ENCODE assay signal across 7 mouse cellular contexts in genomic region chr12:87299037-87299656, GRCm38 (mm10). TPM values are rescaled to one million over a fixed set of nuclear protein-coding genes. Genes with fewer than 3 reads are reported as not detected.
DNase-seq lines count a peak whose midpoint lies in the region; ATAC-seq lines count a peak whose summit lies in the region.

No protein-coding gene starts in this region.

- peak; percentile 34 to 38 for DNase-seq in right cerebral cortex, postnatal 10 days (ENCODE audit: low spot score in 2 of 2)
- DNase-seq in right cerebral cortex, postnatal 36 days (ENCODE audit: low spot score in 2 of 2), result no peak
- DNase-seq in embryo, embryonic 10.5 days (ENCODE audit: low spot score), result peak; percentile 17
- no peak for DNase-seq in frontal cortex, postnatal 25 days (ENCODE audit: low spot score in 2 of 2)

- H3K36me3 ChIP-seq in heart, embryonic 16.5 days (ENCODE audit: control insufficient read depth, insufficient read depth), result no peaks in the 10 kb centered on the region
- H3K36me3 ChIP-seq in liver, embryonic 16.5 days (ENCODE audit: control insufficient read depth, insufficient read depth), result no peaks in the 10 kb centered on the region
- H3K36me3 ChIP-seq in stomach, embryonic 15.5 days, result no peaks in the 10 kb centered on the region

- H3K4me1 ChIP-seq in heart, embryonic 16.5 days (ENCODE audit: control insufficient read depth, insufficient read depth, low read length), result peaks cover 4% of the 10 kb centered on the region
- H3K4me1 ChIP-seq in liver, embryonic 16.5 days (ENCODE audit: control insufficient read depth, low read depth, low read length), result no peaks in the 10 kb centered on the region; the same call in 1 of the 2 replicates
- H3K4me1 ChIP-seq in stomach, embryonic 15.5 days, result peaks cover 9% of the 10 kb centered on the region; the same call in 1 of the 2 replicates

- WGBS in heart, embryonic 16.5 days, result 8% methylated on average over 29 of the region's 29 CpGs
- 11% methylated on average over 29 of the region's 29 CpGs for WGBS in liver, embryonic 16.5 days (ENCODE audit: insufficient replicate concordance)
- 8% methylated on average over 29 of the region's 29 CpGs for WGBS in stomach, embryonic 15.5 days

- H3K27ac ChIP-seq in heart, embryonic 16.5 days (ENCODE audit: low read length), result no peak overlapping the region
- H3K27ac ChIP-seq in liver, embryonic 16.5 days (ENCODE audit: low read length), result no peak overlapping the region
- H3K27ac ChIP-seq in stomach, embryonic 15.5 days, result no peak overlapping the region

- no peaks in the 10 kb centered on the region for H3K9me3 ChIP-seq in heart, embryonic 16.5 days (replicated peaks; ENCODE audit: control insufficient read depth, low read length)
- H3K9me3 ChIP-seq in liver, embryonic 16.5 days (replicated peaks; ENCODE audit: control insufficient read depth, low read length), result no peaks in the 10 kb centered on the region
- no peaks in the 10 kb centered on the region for H3K9me3 ChIP-seq in stomach, embryonic 15.5 days

- peak overlapping the region; percentile 77 for H3K4me3 ChIP-seq in heart, embryonic 16.5 days (ENCODE audit: low read length)
- H3K4me3 ChIP-seq in liver, embryonic 16.5 days (ENCODE audit: low read depth, low read length), result peak overlapping the region; percentile 66
- peak overlapping the region; percentile 72 for H3K4me3 ChIP-seq in stomach, embryonic 15.5 days (replicated peaks)

- ATAC-seq in heart, embryonic 16.5 days (replicated peaks; ENCODE audit: extremely low read depth, insufficient read depth, low FRiP score), result peak; percentile 16; the same call in 1 of the 2 replicates
- no peak for ATAC-seq in liver, embryonic 16.5 days (ENCODE audit: low read depth)
- peak; percentile 27; the same call in 1 of the 2 replicates for ATAC-seq in stomach, embryonic 15.5 days (ENCODE audit: insufficient read depth, low FRiP score, low read depth)

- peak overlapping the region; percentile 76 for H3K9ac ChIP-seq in heart, embryonic 16.5 days (ENCODE audit: low read length)
- peak overlapping the region; percentile 58 for H3K9ac ChIP-seq in liver, embryonic 16.5 days (ENCODE audit: low read depth, low read length)
- peak overlapping the region; percentile 37 for H3K9ac ChIP-seq in stomach, embryonic 15.5 days

- peak overlapping the region; percentile 99 for H3K4me2 ChIP-seq in heart, embryonic 16.5 days (ENCODE audit: low read depth, low read length)
- H3K4me2 ChIP-seq in liver, embryonic 16.5 days (ENCODE audit: low read depth, low read length), result peak overlapping the region; percentile 75
- H3K4me2 ChIP-seq in stomach, embryonic 15.5 days, result peak overlapping the region; percentile 99

- peaks cover 6% of the 10 kb centered on the region; the same call in 1 of the 2 replicates for H3K27me3 ChIP-seq in heart, embryonic 16.5 days (ENCODE audit: control insufficient read depth, insufficient read depth, low read length)
- peaks cover 36% of the 10 kb centered on the region for H3K27me3 ChIP-seq in liver, embryonic 16.5 days (ENCODE audit: control insufficient read depth, insufficient read depth, low read depth, low read length)
- peaks cover 6% of the 10 kb centered on the region for H3K27me3 ChIP-seq in stomach, embryonic 15.5 days (replicated peaks)

RNA-seq across cellular contexts. Expression of gene Ism2, which starts 0.4 kb away (rescaled TPM):
- 0.38 and 0.69 TPM in 2 replicates for polyA plus RNA-seq in heart, embryonic 16.5 days (2015; fragmentation: Nextera tagmentation; extraction: Ambion mirVana)
- 0.13 and 0.16 TPM in 2 replicates for polyA plus RNA-seq in liver, embryonic 16.5 days (2015; fragmentation: Nextera tagmentation; extraction: Ambion mirVana)
- polyA plus RNA-seq in stomach, embryonic 15.5 days (2015; fragmentation: Nextera tagmentation; extraction: Ambion mirVana), result 0.44 and 0.54 TPM in 2 replicates

RNA-seq across cellular contexts. Expression of gene Ahsa1, which starts 32.9 kb away (rescaled TPM):
- polyA plus RNA-seq in heart, embryonic 16.5 days (2015; fragmentation: Nextera tagmentation; extraction: Ambion mirVana), result 185 and 191 TPM in 2 replicates
- polyA plus RNA-seq in liver, embryonic 16.5 days (2015; fragmentation: Nextera tagmentation; extraction: Ambion mirVana), result 108 and 119 TPM in 2 replicates
- 206 and 228 TPM in 2 replicates for polyA plus RNA-seq in stomach, embryonic 15.5 days (2015; fragmentation: Nextera tagmentation; extraction: Ambion mirVana)

RNA-seq across cellular contexts. Expression of gene Vipas39, which starts 33.1 kb away (rescaled TPM):
- polyA plus RNA-seq in heart, embryonic 16.5 days (2015; fragmentation: Nextera tagmentation; extraction: Ambion mirVana), result 35.2 and 37.5 TPM in 2 replicates
- polyA plus RNA-seq in liver, embryonic 16.5 days (2015; fragmentation: Nextera tagmentation; extraction: Ambion mirVana), result 9.8 and 10.2 TPM in 2 replicates
- 35.6 TPM in 2 replicates for polyA plus RNA-seq in stomach, embryonic 15.5 days (2015; fragmentation: Nextera tagmentation; extraction: Ambion mirVana)

Comparison
In these comparisons a context has a peak if more than half of its experiments do, and no peak if none do; other contexts are left out.
1. DNase-seq: peak in right cerebral cortex, postnatal 10 days (2 of 2) and embryo, embryonic 10.5 days (single experiment); none in right cerebral cortex, postnatal 36 days (0 of 2) and frontal cortex, postnatal 25 days (0 of 2).
2. Peak in every context shown above with its lines, with median percentiles within 50 percentile points of each other: H3K4me2 ChIP-seq, H3K4me3 ChIP-seq and H3K9ac ChIP-seq.